Mouse (Mus musculus) embryonic fibroblast, embryonic 13.5 days (primary cell): ENCODE data around the gene Kcnq4. TPM values are rescaled to one million over a fixed set of nuclear protein-coding genes. Genes with fewer than 3 reads are reported as not detected.

Experiments used
- H3K27ac ChIP-seq: 2 replicates; pipeline ENCODE4 v1.5.1; 2012; ENCODE audit warnings: low read length, control low read depth, inconsistent platforms; ENCODE audit not compliant: insufficient read depth
- H3K4me1 ChIP-seq: 2 replicates; pipeline ENCODE4 v1.6.1; 2011; ENCODE audit warnings: low read length; ENCODE audit not compliant: control insufficient read depth, insufficient read depth
- H3K4me3 ChIP-seq: 2 replicates; pipeline ENCODE4 v1.5.1; 2011; ENCODE audit warnings: mild to moderate bottlenecking, control low read depth, low read length; ENCODE audit not compliant: insufficient read depth
- CTCF ChIP-seq: IDR thresholded peaks from 2 replicates; pipeline ENCODE4 v1.5.1; 2011; ENCODE audit warnings: mild to moderate bottlenecking, control low read depth, low read length, moderate library complexity, borderline replicate concordance; ENCODE audit not compliant: insufficient read depth
- POLR2A ChIP-seq: IDR thresholded peaks from 2 replicates; pipeline ENCODE4 v1.6.1; 2011; ENCODE audit warnings: low read depth, mild to moderate bottlenecking, control low read depth, low read length, moderate library complexity
- polyA plus RNA-seq: library from polyadenylated mRNA; stranded (reverse); fragments of >200 nt; gene quantifications from 2 replicates; pipeline ENCODE4 v1.2.4, GENCODE M21; 2011; ENCODE audit warnings: low read depth; ENCODE audit not compliant: missing spikeins, insufficient read length

Gene Kcnq4
- polyA plus RNA-seq = 0.74 and 0.75 TPM in 2 replicates

DNA sequence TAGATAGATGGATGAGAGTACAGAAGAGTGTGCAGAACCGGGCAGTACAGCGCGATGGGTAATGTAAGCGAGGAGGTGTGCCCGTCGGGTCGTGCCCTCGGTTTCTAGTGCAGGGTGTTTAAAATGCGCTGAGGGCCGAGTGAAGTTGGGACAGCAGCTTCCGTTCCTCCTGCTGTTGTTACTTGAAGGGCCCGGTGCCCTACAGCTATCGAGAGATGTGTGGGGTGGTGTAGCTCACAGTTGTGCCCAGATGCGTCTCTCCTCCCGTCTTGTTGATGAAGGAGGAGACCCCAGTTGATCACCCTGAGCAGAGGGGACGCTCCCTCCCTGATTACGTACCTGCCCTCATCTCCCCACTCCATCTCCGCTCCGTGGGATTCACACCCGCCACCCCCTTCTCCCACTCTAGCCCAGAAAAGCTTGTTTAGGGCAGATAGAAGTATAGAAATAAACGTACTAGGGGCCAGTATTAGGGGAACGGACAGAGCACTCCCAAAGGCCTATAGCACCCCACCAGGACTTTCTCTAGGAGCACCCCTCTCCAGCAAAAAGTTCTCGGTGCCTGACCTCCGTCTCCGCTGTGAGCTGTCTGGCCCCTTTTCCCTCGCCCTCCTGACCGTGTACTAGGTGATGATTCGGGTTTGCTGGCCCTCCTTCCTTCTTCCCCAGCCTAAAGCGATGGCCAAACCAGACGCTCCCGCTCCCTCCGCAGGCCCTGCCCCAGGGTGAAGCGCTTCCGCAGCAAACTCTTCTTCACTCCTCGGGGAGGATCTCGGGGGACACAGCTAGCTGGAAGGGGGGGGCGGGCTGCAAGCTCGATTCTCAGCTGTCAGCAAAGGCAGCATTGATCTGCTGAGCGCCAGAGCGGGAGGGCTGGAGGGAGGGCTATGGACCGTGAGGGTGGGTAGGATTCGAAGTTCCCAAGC is at the start of gene Kcnq4:
Kcnq4 (minus strand) TSS at position 672 of the 926 bp plus-strand sequence.
- no peak within 1 kb of the TSS for H3K27ac ChIP-seq
- H3K4me1 ChIP-seq = no peaks in the 10 kb centered on the region
- TF ChIP-seq POLR2A (no peak), CTCF (no peak)
- no peak within 1 kb of the TSS for H3K4me3 ChIP-seq

GRCm38 (mm10) chr4:120796687-120797086 is 48.3 kb upstream of the Kcnq4 start:
- Histone ChIP-seq H3K4me3 (no peak overlapping the region), H3K4me1 (no peaks in the 10 kb centered on the region; the same call in none of the 2 replicates), H3K27ac (no peak overlapping the region)
- no peak for TF ChIP-seq POLR2A
- TF ChIP-seq CTCF = no peak

- TF ChIP-seq CTCF = no peak
- TF ChIP-seq POLR2A = no peak
- Histone ChIP-seq H3K27ac (no peak overlapping the region), H3K4me1 (no peaks in the 10 kb centered on the region; the same call in none of the 2 replicates), H3K4me3 (no peak overlapping the region)
Measured at GRCm38 (mm10) chr4:120795646-120796045, 47.2 kb upstream of the Kcnq4 start.

GRCm38 (mm10) chr4:120792918-120793317 is 44.5 kb upstream of the Kcnq4 start:
- H3K27ac ChIP-seq = no peak overlapping the region
- no peak overlapping the region for H3K4me3 ChIP-seq
- no peaks in the 10 kb centered on the region; the same call in 1 of the 2 replicates for H3K4me1 ChIP-seq
- TF ChIP-seq POLR2A (no peak), CTCF (no peak)

DNA sequence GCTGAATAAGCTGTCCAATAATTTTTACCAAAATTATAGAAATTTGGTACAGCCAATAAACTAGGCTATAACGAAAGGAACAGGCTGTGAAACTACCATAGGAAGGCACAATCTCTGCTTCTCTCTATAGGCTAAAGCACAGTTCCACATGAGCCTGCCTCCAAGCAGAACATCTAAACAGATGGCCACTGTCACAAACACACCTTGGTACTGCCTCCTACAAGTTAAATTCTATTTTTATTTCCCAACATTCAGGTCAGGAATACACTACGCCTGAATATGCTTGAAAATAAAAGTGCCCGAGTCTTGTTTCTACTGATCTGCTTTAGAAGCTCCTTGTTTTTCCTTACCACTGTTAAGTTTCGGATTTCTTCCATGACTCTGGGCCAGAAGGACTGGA is 41.6 kb upstream of the Kcnq4 start:
- H3K4me3 ChIP-seq = no peak overlapping the region
- TF ChIP-seq POLR2A (no peak), CTCF (no peak)
- no peak overlapping the region for H3K27ac ChIP-seq
- H3K4me1 ChIP-seq = no peaks in the 10 kb centered on the region

GRCm38 (mm10) chr4:120755801-120756200 is 7.4 kb upstream of the Kcnq4 start:
- H3K4me3 ChIP-seq = no peak overlapping the region
- no peak overlapping the region for H3K27ac ChIP-seq
- no peak for TF ChIP-seq CTCF
- TF ChIP-seq POLR2A = no peak
- no peaks in the 10 kb centered on the region for H3K4me1 ChIP-seq

- Histone ChIP-seq H3K27ac (no peak overlapping the region), H3K4me3 (no peak overlapping the region), H3K4me1 (no peaks in the 10 kb centered on the region)
- no peak for TF ChIP-seq POLR2A
- TF ChIP-seq CTCF = peak; percentile 89
Measured at GRCm38 (mm10) chr4:120755299-120755698, 6.9 kb upstream of the Kcnq4 start.

GRCm38 (mm10) chr4:120749601-120750000 is 1.2 kb upstream of the Kcnq4 start:
- no peaks in the 10 kb centered on the region for H3K4me1 ChIP-seq
- no peak overlapping the region for H3K27ac ChIP-seq
- H3K4me3 ChIP-seq = no peak overlapping the region
- TF ChIP-seq CTCF (no peak), POLR2A (no peak)

GRCm38 (mm10) chr4:120747243-120747792 is 1.1 kb downstream of the Kcnq4 start:
- no peak for TF ChIP-seq CTCF
- no peak for TF ChIP-seq POLR2A
- Histone ChIP-seq H3K4me3 (no peak overlapping the region), H3K27ac (no peak overlapping the region), H3K4me1 (no peaks in the 10 kb centered on the region)
